Mouse (Mus musculus): ENCODE measurements at regions not wholly inside any gene's neighbourhood (a gene's known extent, or its start where the extent isn't known, plus 50 kb on each side); places are given as distances from the start of the nearest gene placed in this dataset.

- DNase-seq (ENCODE audit: low spot score), result no peak
Measured at GRCm38 (mm10) chr8:126713181-126713580, 119.4 kb upstream of the Irf2bp2 start.

- no peak for DNase-seq (ENCODE audit: low spot score)
Measured at GRCm38 (mm10) chr8:126712749-126713148, 119.0 kb upstream of the Irf2bp2 start.

GRCm38 (mm10) chr8:126708956-126709355 lies 115.2 kb upstream of the Irf2bp2 start:
- DNase-seq (ENCODE audit: low spot score), result no peak

- DNase-seq (ENCODE audit: low spot score), result no peak
Measured at GRCm38 (mm10) chr8:126707300-126707902, 113.6 kb upstream of the Irf2bp2 start.

GRCm38 (mm10) chr8:126706247-126706646 lies 112.5 kb upstream of the Irf2bp2 start:
- no peak for DNase-seq (ENCODE audit: low spot score)

GRCm38 (mm10) chr8:126705391-126705790 lies 111.6 kb upstream of the Irf2bp2 start:
- no peak for DNase-seq (ENCODE audit: low spot score)

GRCm38 (mm10) chr8:126704706-126705105 lies 110.9 kb upstream of the Irf2bp2 start:
- no peak for DNase-seq (ENCODE audit: low spot score)

- DNase-seq (ENCODE audit: low spot score), result no peak
Measured at GRCm38 (mm10) chr8:126703546-126703945, 109.8 kb upstream of the Irf2bp2 start.

- DNase-seq (ENCODE audit: low spot score), result no peak
Measured at GRCm38 (mm10) chr8:126702294-126702693, 108.5 kb upstream of the Irf2bp2 start.

- DNase-seq (ENCODE audit: low spot score), result no peak
Measured at GRCm38 (mm10) chr8:126699389-126699775, 105.6 kb upstream of the Irf2bp2 start.

GRCm38 (mm10) chr8:126698601-126699388 lies 105.0 kb upstream of the Irf2bp2 start:
- no peak for DNase-seq (ENCODE audit: low spot score)

GRCm38 (mm10) chr8:126696346-126697010 lies 102.7 kb upstream of the Irf2bp2 start:
- DNase-seq (ENCODE audit: low spot score), result no peak

- peak; percentile 44 for DNase-seq (ENCODE audit: low spot score)
Measured at GRCm38 (mm10) chr8:126694370-126694769, 100.6 kb upstream of the Irf2bp2 start.

- DNase-seq (ENCODE audit: low spot score), result no peak
Measured at GRCm38 (mm10) chr8:126693642-126694041, 99.9 kb upstream of the Irf2bp2 start.

- no peak for DNase-seq (ENCODE audit: low spot score)
Measured at GRCm38 (mm10) chr8:126692711-126693110, 98.9 kb upstream of the Irf2bp2 start.

GRCm38 (mm10) chr8:126692263-126692662 lies 98.5 kb upstream of the Irf2bp2 start:
- DNase-seq (ENCODE audit: low spot score), result peak; percentile 42

GRCm38 (mm10) chr8:126688450-126688849 lies 94.7 kb upstream of the Irf2bp2 start:
- no peak for DNase-seq (ENCODE audit: low spot score)

- DNase-seq (ENCODE audit: low spot score), result no peak
Measured at GRCm38 (mm10) chr8:126688014-126688413, 94.2 kb upstream of the Irf2bp2 start.

- no peak for DNase-seq (ENCODE audit: low spot score)
Measured at GRCm38 (mm10) chr8:126686827-126687226, 93.0 kb upstream of the Irf2bp2 start.

GRCm38 (mm10) chr8:126685365-126685764 lies 91.6 kb upstream of the Irf2bp2 start:
- DNase-seq (ENCODE audit: low spot score), result no peak

GRCm38 (mm10) chr8:126683950-126684349 lies 90.2 kb upstream of the Irf2bp2 start:
- DNase-seq (ENCODE audit: low spot score), result no peak

- no peak for DNase-seq (ENCODE audit: low spot score)
Measured at GRCm38 (mm10) chr8:126683555-126683947, 89.8 kb upstream of the Irf2bp2 start.
